Mouse (Mus musculus) kidney, postnatal 36 days (tissue): ENCODE results near the gene Rbfox1.

ENCODE experiments used
- DNase-seq, 2 experiments: peaks; one replicate each; pipeline ENCODE4 v3.0.0; 2021 to 2022; ENCODE audit warnings: mixed read lengths in 2 of 2

Rbfox1 gene

GRCm38 (mm10) chr16:7275501-7275900 lies 1390.3 kb downstream of the Rbfox1 start:
- no peak for DNase-seq

GRCm38 (mm10) chr16:7275901-7276300 lies 1390.7 kb downstream of the Rbfox1 start:
- DNase-seq, result peak in 1 of 2 experiments; percentile 4

GRCm38 (mm10) chr16:7279544-7279943 lies 1394.4 kb downstream of the Rbfox1 start:
- no peak for DNase-seq

- DNase-seq, result no peak
Observed at GRCm38 (mm10) chr16:7282257-7282656, 1397.1 kb downstream of the Rbfox1 start.

- DNase-seq, result no peak
Observed at GRCm38 (mm10) chr16:7292985-7293805, 1408.0 kb downstream of the Rbfox1 start.

GRCm38 (mm10) chr16:7302416-7302815 lies 1417.3 kb downstream of the Rbfox1 start:
- DNase-seq, result no peak

GRCm38 (mm10) chr16:7329196-7329595 lies 1444.0 kb downstream of the Rbfox1 start:
- DNase-seq, result peak in 1 of 2 experiments; percentile 1

GRCm38 (mm10) chr16:7341186-7341585 lies 1456.0 kb downstream of the Rbfox1 start:
- DNase-seq, result no peak

GRCm38 (mm10) chr16:7345298-7345697 lies 1460.1 kb downstream of the Rbfox1 start:
- no peak for DNase-seq

- no peak for DNase-seq
Observed at GRCm38 (mm10) chr16:7346001-7346625, 1461.0 kb downstream of the Rbfox1 start.

GRCm38 (mm10) chr16:7347522-7348165 lies 1462.5 kb downstream of the Rbfox1 start:
- DNase-seq, result no peak

- no peak for DNase-seq
Observed at GRCm38 (mm10) chr16:7352808-7353207, 1467.7 kb downstream of the Rbfox1 start.

- DNase-seq, result no peak
Observed at GRCm38 (mm10) chr16:7354116-7354515, 1469.0 kb downstream of the Rbfox1 start.

GRCm38 (mm10) chr16:7359043-7359442 lies 1473.9 kb downstream of the Rbfox1 start:
- no peak for DNase-seq

GRCm38 (mm10) chr16:7360706-7361105 lies 1475.6 kb downstream of the Rbfox1 start:
- DNase-seq, result no peak

- no peak for DNase-seq
Observed at GRCm38 (mm10) chr16:7365878-7366277, 1480.7 kb downstream of the Rbfox1 start.

GRCm38 (mm10) chr16:7374146-7374545 lies 1489.0 kb downstream of the Rbfox1 start:
- DNase-seq, result no peak

GRCm38 (mm10) chr16:7374674-7375073 lies 1489.5 kb downstream of the Rbfox1 start:
- no peak for DNase-seq

- no peak for DNase-seq
Observed at GRCm38 (mm10) chr16:7396101-7396500, 1510.9 kb downstream of the Rbfox1 start.

GRCm38 (mm10) chr16:7404766-7405492 lies 1519.8 kb downstream of the Rbfox1 start:
- no peak for DNase-seq

GRCm38 (mm10) chr16:7407862-7408640 lies 1522.9 kb downstream of the Rbfox1 start:
- DNase-seq, result no peak

GRCm38 (mm10) chr16:7419655-7420281 lies 1534.6 kb downstream of the Rbfox1 start:
- peak; percentile 7 to 21 for DNase-seq
